ENCODE assay signal across 8 mouse cellular contexts in genomic region chr2:128738725-128739258, GRCm38 (mm10). TPM values are rescaled to one million over a fixed set of nuclear protein-coding genes. Genes with fewer than 3 reads are reported as not detected.
DNase-seq lines count a peak whose midpoint lies in the region; ATAC-seq and TF ChIP-seq lines count a peak whose summit lies in the region.

No protein-coding gene starts in this region.

- TF ChIP-seq CTCF in thymus, adult 2 months (IDR thresholded peaks at IDR 0.05; ENCODE audit: borderline replicate concordance, control insufficient read depth, extremely low read depth, insufficient read depth, low read length, poor library complexity), result no peak

- no peaks in the 10 kb centered on the region for H3K36me3 ChIP-seq in forebrain, embryonic 15.5 days
- 0 out of 2 replicates have a peak, but pooled peaks cover 3% of the 10 kb centered on the region for H3K36me3 ChIP-seq in forebrain, embryonic 10.5 days (replicated peaks)
- H3K36me3 ChIP-seq in embryonic facial prominence, embryonic 14.5 days (ENCODE audit: control insufficient read depth, insufficient read depth, low read length), result peaks cover 27% of the 10 kb centered on the region; the same call in 1 of the 2 replicates
- no peaks in the 10 kb centered on the region for H3K36me3 ChIP-seq in thymus, adult 2 months (ENCODE audit: control insufficient read depth, insufficient read depth, low read length)

- H3K4me1 ChIP-seq in forebrain, embryonic 15.5 days, result 0 out of 2 replicates have a peak, but pooled peaks cover 5% of the 10 kb centered on the region
- peaks cover 3% of the 10 kb centered on the region; the same call in 1 of the 2 replicates for H3K4me1 ChIP-seq in forebrain, embryonic 10.5 days
- peaks cover 16% of the 10 kb centered on the region for H3K4me1 ChIP-seq in embryonic facial prominence, embryonic 14.5 days (ENCODE audit: control insufficient read depth, insufficient read depth, low read length)
- H3K4me1 ChIP-seq in thymus, adult 2 months (replicated peaks; ENCODE audit: control insufficient read depth, insufficient read depth, low read length), result no peaks in the 10 kb centered on the region

- 74% methylated on average over 10 of the region's 10 CpGs for WGBS in forebrain, embryonic 15.5 days
- WGBS in forebrain, embryonic 10.5 days, result 90% methylated on average over 10 of the region's 10 CpGs
- WGBS in embryonic facial prominence, embryonic 14.5 days, result 70% methylated on average over 10 of the region's 10 CpGs
- WGBS in thymus, adult 2 months, result 87% methylated on average over 10 of the region's 10 CpGs

- no peaks in the 10 kb centered on the region for H3K27me3 ChIP-seq in forebrain, embryonic 15.5 days
- H3K27me3 ChIP-seq in forebrain, embryonic 10.5 days (ENCODE audit: poor library complexity, severe bottlenecking), result no peaks in the 10 kb centered on the region
- no peaks in the 10 kb centered on the region for H3K27me3 ChIP-seq in embryonic facial prominence, embryonic 14.5 days (replicated peaks; ENCODE audit: control insufficient read depth, insufficient read depth, low read length)
- no peaks in the 10 kb centered on the region for H3K27me3 ChIP-seq in thymus, adult 2 months (ENCODE audit: control insufficient read depth, insufficient read depth, low read length)

- ATAC-seq in forebrain, embryonic 15.5 days (replicated peaks), result peak; percentile 64
- 0 out of 2 replicates have a peak, but pooled peaks have one; percentile 44 for ATAC-seq in embryonic facial prominence, embryonic 14.5 days (ENCODE audit: low read depth)

- no peak for DNase-seq in forebrain, embryonic 10.5 days (ENCODE audit: extremely low spot score, low spot score)
- peak; percentile 96 for DNase-seq in Muller cell, postnatal 12 days (ENCODE audit: inconsistent ontology term)
- peak; percentile 62 for DNase-seq in embryonic facial prominence, embryonic 14.5 days (ENCODE audit: low spot score)
- DNase-seq in layer of hippocampus, postnatal 36 days, result peak; percentile 72 to 73
- peak; percentile 33 to 50 for DNase-seq in right cerebral cortex, adult 2 months (ENCODE audit: low spot score in 2 of 2)
- DNase-seq in spleen, postnatal 10 days (ENCODE audit: low spot score in 2 of 2), result no peak
- DNase-seq in thymus, adult 2 months, result no peak

- H3K4me2 ChIP-seq in forebrain, embryonic 15.5 days (replicated peaks), result no peak overlapping the region
- no peak overlapping the region for H3K4me2 ChIP-seq in embryonic facial prominence, embryonic 14.5 days (ENCODE audit: low read depth, low read length)

- no peak overlapping the region for H3K4me3 ChIP-seq in forebrain, embryonic 15.5 days
- no peak overlapping the region for H3K4me3 ChIP-seq in forebrain, embryonic 10.5 days
- no peak overlapping the region for H3K4me3 ChIP-seq in embryonic facial prominence, embryonic 14.5 days (ENCODE audit: low read depth, low read length)
- H3K4me3 ChIP-seq in thymus, adult 2 months (ENCODE audit: control insufficient read depth, insufficient read depth, low read length), result no peak overlapping the region

- no peak overlapping the region for H3K9ac ChIP-seq in forebrain, embryonic 15.5 days (replicated peaks)
- no peak overlapping the region for H3K9ac ChIP-seq in embryonic facial prominence, embryonic 14.5 days (ENCODE audit: low read depth, low read length)

- TF ChIP-seq POLR2A in thymus, adult 2 months (IDR thresholded peaks at IDR 0.05; ENCODE audit: control insufficient read depth, extremely low read depth, insufficient read depth, low read length, poor library complexity), result no peak

- no peaks in the 10 kb centered on the region for H3K9me3 ChIP-seq in forebrain, embryonic 15.5 days
- H3K9me3 ChIP-seq in forebrain, embryonic 10.5 days, result no peaks in the 10 kb centered on the region
- H3K9me3 ChIP-seq in embryonic facial prominence, embryonic 14.5 days (ENCODE audit: control insufficient read depth, low read length), result no peaks in the 10 kb centered on the region

- H3K27ac ChIP-seq in forebrain, embryonic 15.5 days (replicated peaks), result no peak overlapping the region
- H3K27ac ChIP-seq in forebrain, embryonic 10.5 days, result no peak overlapping the region
- H3K27ac ChIP-seq in embryonic facial prominence, embryonic 14.5 days (replicated peaks; ENCODE audit: low read depth, low read length), result peak overlapping the region; percentile 35
- H3K27ac ChIP-seq in thymus, adult 2 months (ENCODE audit: control insufficient read depth, insufficient read depth, low read length), result no peak overlapping the region

RNA-seq across cellular contexts. Expression of gene Mertk, which starts 40.0 kb away (rescaled TPM):
- polyA plus RNA-seq in forebrain, embryonic 15.5 days (2015; fragmentation: Nextera tagmentation; extraction: Ambion mirVana), result 0.65 and 0.91 TPM in 2 replicates
- 5.0 and 5.1 TPM in 2 replicates for polyA plus RNA-seq in forebrain, embryonic 10.5 days (2016; fragmentation: Nextera tagmentation; extraction: Ambion mirVana)
- polyA plus RNA-seq in embryonic facial prominence, embryonic 14.5 days (2014; fragmentation: Nextera tagmentation; extraction: Ambion mirVana), result 9.6 and 9.8 TPM in 2 replicates
- total RNA-seq in layer of hippocampus, postnatal 36 days (2021), result 10 to 100 TPM; 26.2 to 44.1 TPM
- 3.0 and 3.3 TPM in 2 replicates for polyA plus RNA-seq in thymus, adult 2 months (2012; rRNA removed)

RNA-seq across cellular contexts. Expression of gene Anapc1, which starts 51.6 kb away (rescaled TPM):
- polyA plus RNA-seq in forebrain, embryonic 15.5 days (2015; fragmentation: Nextera tagmentation; extraction: Ambion mirVana), result 54.9 and 58.6 TPM in 2 replicates
- polyA plus RNA-seq in forebrain, embryonic 10.5 days (2016; fragmentation: Nextera tagmentation; extraction: Ambion mirVana), result 92.0 and 97.6 TPM in 2 replicates
- polyA plus RNA-seq in embryonic facial prominence, embryonic 14.5 days (2014; fragmentation: Nextera tagmentation; extraction: Ambion mirVana), result 57.4 and 60.0 TPM in 2 replicates
- total RNA-seq in layer of hippocampus, postnatal 36 days (2021), result 10 to 100 TPM; 63.0 to 71.0 TPM
- polyA plus RNA-seq in thymus, adult 2 months (2012; rRNA removed), result 71.4 and 93.6 TPM in 2 replicates

Comparison
In these comparisons a context has a peak if more than half of its experiments do, and no peak if none do; other contexts are left out.
1. DNase-seq: peak in Muller cell, postnatal 12 days (single experiment), embryonic facial prominence, embryonic 14.5 days (single experiment), layer of hippocampus, postnatal 36 days (2 of 2) and right cerebral cortex, adult 2 months (2 of 2); none in forebrain, embryonic 10.5 days (single experiment), spleen, postnatal 10 days (0 of 2) and thymus, adult 2 months (single experiment).